Mouse (Mus musculus) testis, postnatal 10 days (tissue): ENCODE results near the gene Tbc1d4.
A peak's percentile ranks its signal among the peaks of the same experiment; 100 is the strongest.

Experiments
- DNase-seq: peaks from one replicate; pipeline ENCODE4 v3.0.0; 2021; ENCODE audit warnings: low spot score

Gene Tbc1d4

GRCm38 (mm10) chr14:101608519-101609368, at the start of gene Tbc1d4:
Gene Tbc1d4 (minus strand): TSS chr14:101609191.
- DNase-seq: peak; percentile 87

GRCm38 (mm10) chr14:101656307-101656706, 47.3 kb upstream of the Tbc1d4 start:
- DNase-seq: no peak

- DNase-seq: peak; percentile 48
Measured at GRCm38 (mm10) chr14:101654526-101654909, 45.5 kb upstream of the Tbc1d4 start.

- peak; percentile 99 for DNase-seq
Measured at GRCm38 (mm10) chr14:101653581-101654525, 44.9 kb upstream of the Tbc1d4 start, which contains the start of gene Uchl3. Gene Uchl3 (plus strand): TSS chr14:101653967.

- DNase-seq: no peak
Measured at GRCm38 (mm10) chr14:101652571-101652970, 43.6 kb upstream of the Tbc1d4 start.

GRCm38 (mm10) chr14:101650551-101650950, 41.6 kb upstream of the Tbc1d4 start:
- DNase-seq: no peak

- no peak for DNase-seq
Measured at GRCm38 (mm10) chr14:101644948-101645347, 36.0 kb upstream of the Tbc1d4 start.

GRCm38 (mm10) chr14:101640153-101640843, 31.3 kb upstream of the Tbc1d4 start, which contains the start of gene Commd6:
Gene Commd6 (minus strand): TSS chr14:101640686.
- peak; percentile 92 for DNase-seq

- no peak for DNase-seq
Measured at GRCm38 (mm10) chr14:101637381-101637780, 28.4 kb upstream of the Tbc1d4 start.

- DNase-seq: no peak
Measured at GRCm38 (mm10) chr14:101635765-101636164, 26.8 kb upstream of the Tbc1d4 start.

- no peak for DNase-seq
Measured at GRCm38 (mm10) chr14:101630548-101630947, 21.6 kb upstream of the Tbc1d4 start.

- no peak for DNase-seq
Measured at GRCm38 (mm10) chr14:101617680-101618079, 8.7 kb upstream of the Tbc1d4 start.

- DNase-seq: no peak
Measured at GRCm38 (mm10) chr14:101616178-101616577, 7.2 kb upstream of the Tbc1d4 start.

GRCm38 (mm10) chr14:101613206-101613605, 4.2 kb upstream of the Tbc1d4 start:
- no peak for DNase-seq

- DNase-seq: no peak
Measured at GRCm38 (mm10) chr14:101610701-101611100, 1.7 kb upstream of the Tbc1d4 start.

GRCm38 (mm10) chr14:101607631-101608518, 1.1 kb downstream of the Tbc1d4 start:
- peak; percentile 67 for DNase-seq

- DNase-seq: no peak
Measured at GRCm38 (mm10) chr14:101605843-101606242, 3.1 kb downstream of the Tbc1d4 start.

- no peak for DNase-seq
Measured at GRCm38 (mm10) chr14:101602851-101603250, 6.1 kb downstream of the Tbc1d4 start.

- DNase-seq: no peak
Measured at GRCm38 (mm10) chr14:101597096-101597715, 11.8 kb downstream of the Tbc1d4 start.

- no peak for DNase-seq
Measured at GRCm38 (mm10) chr14:101596691-101597090, 12.3 kb downstream of the Tbc1d4 start.
